Mouse (Mus musculus) spleen, adult 2 months (tissue): ENCODE results near the gene Frmd8.

Experiments
- CTCF ChIP-seq: fragments of 200-500 bp; IDR thresholded peaks from 2 replicates; pipeline ENCODE4 v1.5.1; 2011; ENCODE audit warnings: mild to moderate bottlenecking, inconsistent platforms; ENCODE audit not compliant: insufficient read depth, insufficient read length, insufficient replicate concordance; ENCODE audit errors: extremely low read depth
- POLR2A ChIP-seq: fragments of 200-500 bp; IDR thresholded peaks from 2 replicates; pipeline ENCODE4 v1.6.1; 2011; ENCODE audit warnings: low read depth, low read length, inconsistent platforms

GRCm38 (mm10) chr19:5922119-5922942 lies 47.3 kb upstream of the Frmd8 start:
- TF ChIP-seq CTCF (no peak), POLR2A (no peak)
